Mouse (Mus musculus) MEL (cell line): ENCODE measurements around the gene Trp73.

ENCODE experiments used
- CHD2 ChIP-seq: IDR thresholded peaks from 2 replicates; pipeline ENCODE4 v1.6.1; 2011; ENCODE audit warnings: low read length, improper control_type of control experiment
- CTCF ChIP-seq, 3 experiments: IDR thresholded peaks in 2 of 3; conservative IDR thresholded peaks in 1 of 3; 2 replicates each; pipeline ENCODE4 v1.5.1; 2011 to 2012; ENCODE audit warnings: low read length in 3 of 3, low read depth in 2 of 3, mild to moderate bottlenecking in 2 of 3, improper control_type of control experiment in 1 of 3, inconsistent platforms in 1 of 3, mixed read lengths in 1 of 3, moderate library complexity in 1 of 3; ENCODE audit not compliant: control insufficient read depth in 1 of 3, insufficient read depth in 1 of 3, poor library complexity in 1 of 3, severe bottlenecking in 1 of 3
- USF2 ChIP-seq, 2 experiments: IDR thresholded peaks; 2 replicates each; pipeline ENCODE4 v1.6.1; 2011 to 2012; ENCODE audit warnings: improper control_type of control experiment in 2 of 2, low read length in 2 of 2, borderline replicate concordance in 1 of 2, inconsistent platforms in 1 of 2, low read depth in 1 of 2, mild to moderate bottlenecking in 1 of 2; ENCODE audit not compliant: insufficient read depth in 1 of 2

DNA sequence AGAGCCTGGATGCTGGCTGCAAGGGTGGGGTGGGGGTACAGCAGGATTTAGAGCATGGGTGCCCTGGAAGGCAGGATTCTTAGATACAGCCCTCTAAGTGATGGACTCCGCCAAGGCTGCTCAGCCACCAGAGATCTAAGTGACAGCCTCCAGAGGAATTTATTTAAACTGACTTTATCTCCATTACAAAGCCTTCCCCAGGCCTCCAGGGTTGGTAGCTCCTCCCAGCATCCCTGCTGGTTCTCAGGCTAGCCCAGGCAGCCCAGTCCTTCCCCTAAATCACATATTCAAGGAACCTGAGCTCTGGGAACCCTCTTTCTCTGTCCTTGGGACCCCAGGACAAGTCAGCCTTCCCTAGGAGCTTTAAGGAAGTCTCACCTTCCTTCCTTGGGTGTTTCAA, 58.0 kb downstream of the Trp73 start:
- TF ChIP-seq USF2 (IDR thresholded peaks at IDR 0.05; ENCODE audit: borderline replicate concordance in 1 of 2, insufficient read depth in 1 of 2, low read depth in 1 of 2, low read length in 2 of 2) (no peak), CTCF (IDR thresholded peaks at IDR 0.05 in 2 of 3, conservative IDR thresholded peaks at IDR 0.05 in 1 of 3; ENCODE audit: control insufficient read depth in 1 of 3, insufficient read depth in 1 of 3, low read depth in 2 of 3, low read length in 3 of 3, poor library complexity in 1 of 3, severe bottlenecking in 1 of 3) (no peak), CHD2 (no peak)
